Mouse (Mus musculus) E14TG2a.4 (cell line): ENCODE measurements at regions not wholly inside any gene's neighbourhood (a gene's known extent, or its start where the extent isn't known, plus 50 kb on each side); places are given as distances from the start of the nearest gene placed in this dataset.

Experiments
- CTCF ChIP-seq: conservative IDR thresholded peaks from 2 replicates; pipeline ENCODE4 v1.5.1; 2014; ENCODE audit warnings: low read length
- POU5F1 ChIP-seq: IDR thresholded peaks from 2 replicates; pipeline ENCODE4 v1.6.1; 2014; ENCODE audit warnings: low read length, borderline replicate concordance

GRCm38 (mm10) chr7:83111217-83111823, 244.2 kb downstream of the Mex3b start:
- TF ChIP-seq CTCF (no peak), POU5F1 (no peak)
